Mouse (Mus musculus) limb, embryonic 14.5 days (tissue): ENCODE data around the gene Esrrg. TPM values are rescaled to one million over a fixed set of nuclear protein-coding genes. Genes with fewer than 3 reads are reported as not detected.
A peak's percentile ranks its signal among the peaks of the same experiment; 100 is the strongest.

ENCODE experiments used
- ATAC-seq: fragments of 200-750 bp; cut with Nextera tagmentation; 2 replicates; pipeline ENCODE4 v1.8.0; 2017; ENCODE audit warnings: low read depth, moderate number of reproducible peaks, moderate TSS enrichment; ENCODE audit not compliant: low FRiP score
- DNase-seq: peaks from one replicate; pipeline ENCODE4 v3.0.0-alpha.2; 2015; ENCODE audit warnings: low spot score
- H3K27ac ChIP-seq: fragments of 300-500 bp; sonication (generic); replicated peaks from 2 replicates; pipeline ENCODE4 v1.5.1; 2014; ENCODE audit warnings: low read depth, mild to moderate bottlenecking, low read length, moderate library complexity, mixed read lengths
- H3K27me3 ChIP-seq: fragments of 300-500 bp; sonication (generic); 2 replicates; pipeline ENCODE4 v1.6.1; 2014; ENCODE audit warnings: low read length, mixed read lengths; ENCODE audit not compliant: control insufficient read depth, insufficient read depth
- H3K36me3 ChIP-seq: fragments of 300-500 bp; sonication (generic); 2 replicates; pipeline ENCODE4 v1.6.1; 2014; ENCODE audit warnings: mild to moderate bottlenecking, low read length, moderate library complexity, mixed read lengths; ENCODE audit not compliant: control insufficient read depth, insufficient read depth
- H3K4me1 ChIP-seq: fragments of 300-500 bp; sonication (generic); 2 replicates; pipeline ENCODE4 v1.6.1; 2014; ENCODE audit warnings: antibody characterized with exemption, low read length, mixed read lengths; ENCODE audit not compliant: control insufficient read depth, insufficient read depth
- H3K4me2 ChIP-seq: fragments of 300-500 bp; sonication (generic); replicated peaks from 2 replicates; pipeline ENCODE4 v1.6.1; 2014; ENCODE audit warnings: low read depth, mild to moderate bottlenecking, low read length, moderate library complexity; ENCODE audit not compliant: severe bottlenecking
- H3K4me3 ChIP-seq: fragments of 300-500 bp; sonication (generic); replicated peaks from 2 replicates; pipeline ENCODE4 v1.5.1; 2014; ENCODE audit warnings: low read length
- H3K9ac ChIP-seq: fragments of 300-500 bp; sonication (generic); 2 replicates; pipeline ENCODE4 v1.6.1; 2014; ENCODE audit warnings: mild to moderate bottlenecking, low read depth, low read length, moderate library complexity; ENCODE audit not compliant: severe bottlenecking
- H3K9me3 ChIP-seq: fragments of 300-500 bp; sonication (generic); 2 replicates; pipeline ENCODE4 v1.6.1; 2016; ENCODE audit warnings: low read length; ENCODE audit not compliant: control insufficient read depth
- POLR2A ChIP-seq: fragments of 200-500 bp; IDR thresholded peaks from 2 replicates; pipeline ENCODE4 v1.8.0; 2012; ENCODE audit warnings: inconsistent platforms, mild to moderate bottlenecking, moderate library complexity, borderline replicate concordance; ENCODE audit not compliant: insufficient read depth, insufficient read length; ENCODE audit errors: extremely low read depth
- WGBS: fragments of 180-500 bp; shearing (Covaris S2); extraction: QIAGEN DNeasy Blood & Tissue Kit; methylation state at CpG from one replicate; pipeline ENCODE4 v1.1.7; 2014; 5-methylcytosine and 5-hydroxymethylcytosine counted together
- polyA plus RNA-seq, 2 experiments: library from polyadenylated mRNA; depleted of rRNA in 1 of 2; stranded (reverse) in 1 of 2; unstranded in 1 of 2; fragments of >200 nt; fragmentation: Nextera tagmentation in 1 of 2; extraction: Ambion mirVana in 1 of 2; gene quantifications; 2 replicates each; pipeline versions ENCODE4 v1.2.1 to v1.2.3; 2012 to 2014

The Esrrg gene
- polyA plus RNA-seq, 2 experiments = 1.1 to 1.5 TPM

DNA sequence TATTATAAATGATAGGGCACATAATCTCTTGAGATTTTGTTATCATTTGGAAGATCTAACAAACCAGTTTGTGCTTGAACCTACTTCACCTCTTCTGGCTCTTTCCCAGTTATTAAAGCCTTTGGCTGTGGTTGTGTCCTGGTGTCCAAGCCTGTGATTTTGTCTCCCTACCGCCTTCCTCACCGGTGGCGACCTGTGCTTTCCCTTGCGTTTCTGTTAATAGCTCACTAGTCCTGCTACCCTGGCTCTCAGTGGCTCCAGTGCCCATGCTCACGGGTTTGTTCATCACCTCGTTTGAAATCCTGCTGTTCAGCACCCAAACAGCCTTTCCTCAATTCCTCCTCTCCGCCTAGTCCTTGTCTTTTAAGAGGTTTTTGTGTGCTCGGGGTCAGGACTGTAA, 511.2 kb downstream of the Esrrg start:
- Histone ChIP-seq H3K27me3 (no peaks in the 10 kb centered on the region), H3K4me3 (no peak overlapping the region), H3K4me2 (no peak overlapping the region), H3K36me3 (no peaks in the 10 kb centered on the region), H3K27ac (no peak overlapping the region), H3K4me1 (no peaks in the 10 kb centered on the region; the same call in 1 of the 2 replicates), H3K9ac (no peak overlapping the region), H3K9me3 (no peaks in the 10 kb centered on the region)
- ATAC-seq (no peak), DNase-seq (no peak)
- no peak for TF ChIP-seq POLR2A
- WGBS = 85% methylated on average over 8 of the region's 8 CpGs

DNA sequence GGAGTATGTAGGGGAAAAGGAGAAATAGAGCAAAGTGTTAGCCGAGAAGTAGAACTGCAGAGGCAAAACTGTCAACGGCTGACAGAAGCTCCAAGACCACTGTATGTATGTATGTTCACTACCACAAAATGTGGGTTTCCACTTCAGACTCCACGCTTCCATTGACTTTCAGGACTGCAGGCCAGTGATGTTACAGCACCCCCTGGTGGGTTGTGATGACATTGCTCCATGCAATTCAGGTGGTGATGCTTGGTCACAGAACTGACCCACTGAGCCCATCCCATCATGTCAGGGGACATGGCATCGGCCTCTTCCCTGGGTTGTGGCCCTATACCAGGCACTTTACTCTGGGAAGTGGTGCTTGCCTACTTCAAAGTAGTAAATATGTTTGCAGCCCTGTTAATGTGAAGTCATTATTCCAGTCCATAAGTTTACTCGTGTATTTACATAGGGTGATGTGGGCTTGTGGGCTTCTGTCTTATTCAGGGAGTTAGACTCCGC, 517.0 kb downstream of the Esrrg start:
- 85% methylated on average over 6 of the region's 6 CpGs for WGBS
- DNase-seq = no peak

GRCm38 (mm10) chr1:188136126-188136525, 527.5 kb downstream of the Esrrg start:
- Histone ChIP-seq H3K9ac (no peak overlapping the region), H3K27me3 (no peaks in the 10 kb centered on the region), H3K27ac (no peak overlapping the region), H3K9me3 (no peaks in the 10 kb centered on the region), H3K4me2 (no peak overlapping the region), H3K36me3 (no peaks in the 10 kb centered on the region), H3K4me1 (no peaks in the 10 kb centered on the region; the same call in 1 of the 2 replicates), H3K4me3 (no peak overlapping the region)
- TF ChIP-seq POLR2A = no peak
- WGBS = 43% methylated on average over 5 of the region's 5 CpGs
- DNase-seq (peak; percentile 27), ATAC-seq (no peak)

More for the DNA sequence above, 517.0 kb downstream of the Esrrg start:
- H3K4me1 ChIP-seq = no peaks in the 10 kb centered on the region
- H3K9me3 ChIP-seq = no peaks in the 10 kb centered on the region
- no peak for ATAC-seq
- H3K4me2 ChIP-seq = no peak overlapping the region
- TF ChIP-seq POLR2A = no peak
- no peak overlapping the region for H3K27ac ChIP-seq
- H3K36me3 ChIP-seq = no peaks in the 10 kb centered on the region
- no peak overlapping the region for H3K4me3 ChIP-seq
- H3K27me3 ChIP-seq = no peaks in the 10 kb centered on the region
- no peak overlapping the region for H3K9ac ChIP-seq

- Histone ChIP-seq H3K9me3 (no peaks in the 10 kb centered on the region), H3K4me3 (no peak overlapping the region), H3K27me3 (no peaks in the 10 kb centered on the region), H3K9ac (no peak overlapping the region), H3K4me2 (no peak overlapping the region), H3K27ac (no peak overlapping the region), H3K4me1 (no peaks in the 10 kb centered on the region; the same call in 1 of the 2 replicates), H3K36me3 (no peaks in the 10 kb centered on the region)
- no peak for DNase-seq
- ATAC-seq = no peak
- no peak for TF ChIP-seq POLR2A
- 22% methylated on average over 4 of the region's 4 CpGs for WGBS
Observed at GRCm38 (mm10) chr1:188139473-188139872, 530.9 kb downstream of the Esrrg start.

DNA sequence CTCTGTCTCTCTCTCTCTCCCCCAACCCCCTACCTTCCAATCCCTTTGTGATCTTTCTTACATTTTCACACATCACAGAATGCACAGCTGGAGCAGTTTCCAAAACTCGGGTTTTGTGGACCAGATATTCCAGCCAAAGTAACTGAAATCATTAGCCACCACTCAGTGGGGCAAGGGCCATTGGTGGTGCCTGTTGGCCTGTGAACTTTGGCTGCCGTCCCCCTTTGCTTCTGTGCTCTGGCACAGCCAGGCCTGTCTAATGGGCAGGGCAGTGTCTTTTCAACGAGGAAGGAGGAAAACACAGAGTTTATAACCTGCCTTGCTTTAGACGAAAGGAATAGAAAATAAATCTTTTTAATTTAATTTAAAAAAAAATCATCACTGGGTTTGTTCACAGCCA, 531.6 kb downstream of the Esrrg start:
- no peak overlapping the region for H3K27ac ChIP-seq
- no peak overlapping the region for H3K4me3 ChIP-seq
- no peaks in the 10 kb centered on the region for H3K9me3 ChIP-seq
- H3K4me1 ChIP-seq = no peaks in the 10 kb centered on the region; the same call in 1 of the 2 replicates
- H3K9ac ChIP-seq = no peak overlapping the region
- ATAC-seq (no peak), DNase-seq (no peak)
- H3K36me3 ChIP-seq = no peaks in the 10 kb centered on the region
- no peak overlapping the region for H3K4me2 ChIP-seq
- TF ChIP-seq POLR2A = no peak
- no peaks in the 10 kb centered on the region for H3K27me3 ChIP-seq
- WGBS = 51% methylated on average over 4 of the region's 4 CpGs
